ENCODE assay signal across 7 mouse cellular contexts in the genomic region with DNA sequence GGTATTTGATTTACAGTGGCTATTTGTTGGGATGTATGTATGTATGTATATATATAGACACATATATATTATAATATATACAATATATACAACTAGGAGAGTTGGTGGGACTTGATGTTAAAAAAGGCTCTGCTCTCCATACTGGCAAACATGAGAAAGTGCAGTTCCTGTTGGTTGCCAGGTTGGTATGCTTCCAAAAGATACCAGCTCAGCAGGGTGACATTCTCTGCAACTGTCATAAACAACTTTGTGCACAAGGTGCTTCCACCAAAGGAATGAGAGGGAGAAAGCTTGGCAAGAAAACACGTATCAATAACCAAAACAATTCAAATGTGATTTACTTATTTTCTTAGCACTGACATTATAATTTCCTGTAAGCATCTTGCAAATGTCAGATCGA.
"Had no signal": no experiment of that assay in that cellular context is flagged by ENCODE, and none has a peak within 500 bp of the region (broad histone marks: within the 10 kb centered on the region; RNA-seq: fewer than 3 reads in every experiment).

No protein-coding gene starts in this region.

- DNase-seq: kidney, postnatal 14 days; left cerebral cortex, postnatal 4 days; lung, adult 18-20 months; midbrain, embryonic 14.5 days; retina, postnatal 1 day; thymus, adult 2 months; thymus, postnatal 25 days had no signal
